Mouse (Mus musculus): Measurements from ENCODE around the gene Baat. TPM values are rescaled to one million over a fixed set of nuclear protein-coding genes. Genes with fewer than 3 reads are reported as not detected.
"Not testable (repeated sequence)": the region's sequence is repeated elsewhere in the genome, so short reads cannot be mapped to it uniquely, and the experiment has no call there.

Gene Baat
- polyA plus RNA-seq, 1 experiment = 5.7 TPM

DNA sequence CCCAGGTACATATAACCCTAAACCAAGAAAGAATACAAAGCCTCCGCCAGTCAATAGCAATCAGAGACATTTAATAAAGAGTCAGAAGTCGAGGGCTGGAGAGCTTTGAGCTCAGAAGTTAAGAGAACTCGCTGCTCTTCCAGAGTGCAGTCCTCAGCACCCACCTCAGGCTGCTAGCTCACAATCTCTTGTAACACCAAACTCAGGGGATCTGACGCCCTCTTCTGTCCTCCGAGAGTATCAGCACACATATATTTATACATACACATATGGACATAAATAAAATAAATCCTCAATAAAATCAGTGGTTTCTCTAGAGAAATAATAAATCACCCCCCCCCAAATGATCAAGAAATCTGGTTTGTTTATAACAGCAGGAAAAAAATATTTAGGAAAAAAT, 13.1 kb upstream of the Baat start:
- 77% methylated on average over 5 of the region's 5 CpGs for WGBS
- Histone ChIP-seq H3K4me1 (ENCODE audit: control insufficient read depth, insufficient read depth, low read length) (peaks cover 16% of the 10 kb centered on the region; the same call in 1 of the 2 replicates), H3K36me3 (ENCODE audit: control insufficient read depth, insufficient read depth, low read length) (no peaks in the 10 kb centered on the region), H3K27ac (ENCODE audit: insufficient read depth, low read depth, low read length) (no peak overlapping the region), H3K4me3 (ENCODE audit: insufficient read depth, low read depth, low read length) (no peak overlapping the region), H3K27me3 (replicated peaks; ENCODE audit: control insufficient read depth, insufficient read depth, low read length) (no peaks in the 10 kb centered on the region)
- TF ChIP-seq CTCF (conservative IDR thresholded peaks at IDR 0.05; ENCODE audit: insufficient read depth, insufficient read length, low read depth, low read length) (peak; percentile 39; the same call in 1 of the 2 replicates), POLR2A (IDR thresholded peaks at IDR 0.05; ENCODE audit: low read depth, low read length) (no peak)
- DNase-seq = no peak

DNA sequence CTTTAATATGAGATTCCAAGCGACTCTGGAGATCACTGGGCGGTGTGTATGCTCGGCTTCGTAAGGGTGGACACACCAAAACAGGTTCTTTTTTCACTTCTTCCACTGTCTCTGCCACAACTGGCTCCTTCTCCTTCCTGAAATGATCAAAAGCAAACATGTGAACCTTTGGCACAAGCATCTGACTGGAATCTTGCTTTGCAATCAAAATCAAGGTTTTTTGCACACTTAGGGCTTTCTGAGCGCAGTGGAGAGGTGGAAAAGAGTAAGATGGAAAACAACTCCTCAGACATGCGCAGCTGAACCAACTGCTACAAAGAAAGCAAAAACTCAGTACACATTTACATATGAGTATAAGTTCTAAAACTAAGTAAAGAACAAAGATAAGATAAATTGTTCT, 8.1 kb upstream of the Baat start:
- TF ChIP-seq POLR2A (IDR thresholded peaks at IDR 0.05; ENCODE audit: low read depth, low read length) = no peak
- TF ChIP-seq CTCF (conservative IDR thresholded peaks at IDR 0.05; ENCODE audit: insufficient read depth, insufficient read length, low read depth, low read length) = no peak
- peaks cover 10% of the 10 kb centered on the region for H3K36me3 ChIP-seq (ENCODE audit: control insufficient read depth, insufficient read depth, low read length)
- peaks cover 17% of the 10 kb centered on the region; the same call in 1 of the 2 replicates for H3K4me1 ChIP-seq (ENCODE audit: control insufficient read depth, insufficient read depth, low read length)
- peak; percentile 64 for DNase-seq
- 82% methylated on average over 6 of the region's 6 CpGs for WGBS
- H3K4me3 ChIP-seq (ENCODE audit: insufficient read depth, low read depth, low read length) = no peak overlapping the region
- no peaks in the 10 kb centered on the region for H3K27me3 ChIP-seq (replicated peaks; ENCODE audit: control insufficient read depth, insufficient read depth, low read length)
- no peak overlapping the region for H3K27ac ChIP-seq (ENCODE audit: insufficient read depth, low read depth, low read length)

DNA sequence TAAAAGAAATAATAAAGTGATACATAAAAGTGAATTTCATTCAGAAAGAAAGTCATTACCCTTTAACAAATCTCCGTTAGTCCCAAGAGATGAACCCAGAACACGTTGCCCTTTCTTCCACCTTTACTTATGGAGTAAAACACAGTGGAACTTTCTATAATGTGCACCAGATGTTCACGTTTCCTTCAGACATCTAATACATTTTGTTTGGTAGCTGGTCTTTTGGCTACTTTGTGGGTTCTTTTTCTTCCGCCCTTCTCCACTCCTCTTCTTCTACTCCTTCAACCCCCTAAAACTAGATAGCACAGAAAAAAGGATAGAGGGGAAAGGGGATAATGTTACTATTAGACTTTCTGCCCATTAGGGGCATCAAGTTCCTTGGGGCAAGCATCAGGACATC, 6.3 kb upstream of the Baat start:
- no peak overlapping the region for H3K4me3 ChIP-seq (ENCODE audit: insufficient read depth, low read depth, low read length)
- H3K27ac ChIP-seq (ENCODE audit: insufficient read depth, low read depth, low read length) = no peak overlapping the region
- WGBS = 92% methylated on average over 4 of the region's 4 CpGs
- H3K27me3 ChIP-seq (replicated peaks; ENCODE audit: control insufficient read depth, insufficient read depth, low read length) = no peaks in the 10 kb centered on the region
- DNase-seq = no peak
- peaks cover 10% of the 10 kb centered on the region for H3K36me3 ChIP-seq (ENCODE audit: control insufficient read depth, insufficient read depth, low read length)
- H3K4me1 ChIP-seq (ENCODE audit: control insufficient read depth, insufficient read depth, low read length) = peaks cover 8% of the 10 kb centered on the region; the same call in 1 of the 2 replicates
- TF ChIP-seq CTCF (conservative IDR thresholded peaks at IDR 0.05; ENCODE audit: insufficient read depth, insufficient read length, low read depth, low read length) = no peak
- no peak for TF ChIP-seq POLR2A (IDR thresholded peaks at IDR 0.05; ENCODE audit: low read depth, low read length)

DNA sequence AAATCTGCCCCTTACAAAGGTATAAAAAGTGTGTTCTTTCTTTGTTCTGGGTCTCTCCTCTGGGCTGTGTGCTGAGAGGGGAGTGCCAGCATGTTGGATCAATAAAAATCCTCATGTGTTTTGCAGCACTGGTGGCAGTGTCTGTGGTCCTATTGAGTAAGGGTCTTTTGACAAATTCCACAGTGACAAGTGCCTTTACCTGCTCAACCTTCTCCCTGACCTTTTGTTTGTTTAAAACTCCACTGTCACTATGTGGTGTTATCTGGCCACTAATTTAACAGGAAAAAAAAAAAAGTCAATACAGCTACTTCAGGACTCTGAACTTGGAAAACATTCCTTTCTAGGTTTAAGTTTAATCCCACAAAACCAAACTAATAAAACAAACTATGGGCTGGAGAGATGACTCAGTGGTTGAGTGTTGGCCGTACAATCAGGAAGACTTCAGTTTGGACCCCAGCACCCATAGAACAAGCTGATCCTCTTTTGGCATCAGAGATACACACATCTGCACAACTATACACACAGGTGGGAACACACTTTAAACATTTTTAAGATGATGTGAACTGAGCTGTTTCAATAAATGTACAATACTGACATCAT, 4.0 kb upstream of the Baat start:
- peak; percentile 54 for DNase-seq
- H3K27me3 ChIP-seq (replicated peaks; ENCODE audit: control insufficient read depth, insufficient read depth, low read length); H3K36me3 ChIP-seq (ENCODE audit: control insufficient read depth, insufficient read depth, low read length); H3K4me3 ChIP-seq (ENCODE audit: insufficient read depth, low read depth, low read length): not testable (repeated sequence)
- WGBS = 72% methylated on average over 1 of the region's 1 CpGs
- H3K4me1 ChIP-seq (ENCODE audit: control insufficient read depth, insufficient read depth, low read length) = peaks cover 12% of the 10 kb centered on the region; the same call in 1 of the 2 replicates
- peak overlapping the region; percentile 86 for H3K27ac ChIP-seq (ENCODE audit: insufficient read depth, low read depth, low read length)

DNA sequence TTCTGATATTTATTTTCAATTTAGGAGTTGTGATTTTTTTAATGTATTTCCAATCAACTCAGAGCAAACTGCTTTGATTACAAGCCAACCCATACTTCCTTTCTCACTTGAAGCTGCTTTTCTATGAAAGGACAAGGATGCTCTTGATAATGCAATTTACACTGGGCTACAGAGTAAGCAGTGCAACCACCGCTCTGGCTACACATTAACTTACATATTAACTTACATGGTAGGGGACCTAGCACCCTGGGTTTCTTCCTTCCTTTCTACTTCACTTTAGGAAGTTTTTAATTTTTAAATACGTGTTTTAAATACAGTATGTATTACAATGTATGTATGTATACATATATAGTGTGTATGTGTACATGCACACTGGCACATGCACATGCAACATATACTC, 2.8 kb upstream of the Baat start:
- Histone ChIP-seq H3K4me3 (ENCODE audit: insufficient read depth, low read depth, low read length) (no peak overlapping the region), H3K27me3 (replicated peaks; ENCODE audit: control insufficient read depth, insufficient read depth, low read length) (no peaks in the 10 kb centered on the region), H3K36me3 (ENCODE audit: control insufficient read depth, insufficient read depth, low read length) (peaks cover 9% of the 10 kb centered on the region), H3K27ac (ENCODE audit: insufficient read depth, low read depth, low read length) (no peak overlapping the region), H3K4me1 (ENCODE audit: control insufficient read depth, insufficient read depth, low read length) (peaks cover 8% of the 10 kb centered on the region; the same call in 1 of the 2 replicates)
- no peak for TF ChIP-seq POLR2A (IDR thresholded peaks at IDR 0.05; ENCODE audit: low read depth, low read length)
- no peak for TF ChIP-seq CTCF (conservative IDR thresholded peaks at IDR 0.05; ENCODE audit: insufficient read depth, insufficient read length, low read depth, low read length)
- 60% methylated on average over 2 of the region's 2 CpGs for WGBS
- DNase-seq = peak; percentile 57

DNA sequence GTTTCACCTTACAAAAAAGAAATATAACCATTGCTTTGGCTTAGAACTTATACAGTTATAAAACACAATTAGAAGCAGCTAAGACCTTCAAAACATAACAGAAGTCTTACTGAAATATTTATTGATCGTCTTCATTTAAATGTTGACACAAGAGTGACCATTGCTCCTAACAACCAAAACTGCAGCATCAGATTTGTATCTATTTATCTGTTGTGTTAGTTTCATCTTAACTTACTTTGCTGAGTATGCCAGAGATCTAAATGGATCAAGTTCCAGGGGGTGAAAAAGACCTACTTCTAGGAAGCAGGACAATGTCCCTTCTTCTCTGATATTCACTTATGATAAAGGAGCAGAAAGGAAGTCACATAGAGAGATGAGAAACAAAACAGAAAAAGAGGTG, 2.8 kb downstream of the Baat start:
- Histone ChIP-seq H3K4me3 (ENCODE audit: insufficient read depth, low read depth, low read length) (no peak overlapping the region), H3K36me3 (ENCODE audit: control insufficient read depth, insufficient read depth, low read length) (no peaks in the 10 kb centered on the region), H3K27me3 (replicated peaks; ENCODE audit: control insufficient read depth, insufficient read depth, low read length) (no peaks in the 10 kb centered on the region), H3K27ac (ENCODE audit: insufficient read depth, low read depth, low read length) (no peak overlapping the region), H3K4me1 (ENCODE audit: control insufficient read depth, insufficient read depth, low read length) (peaks cover 4% of the 10 kb centered on the region; the same call in 1 of the 2 replicates)
- DNase-seq = no peak
- 87% methylated on average over 1 of the region's 1 CpGs for WGBS
- no peak for TF ChIP-seq CTCF (conservative IDR thresholded peaks at IDR 0.05; ENCODE audit: insufficient read depth, insufficient read length, low read depth, low read length)
- no peak for TF ChIP-seq POLR2A (IDR thresholded peaks at IDR 0.05; ENCODE audit: low read depth, low read length)

DNA sequence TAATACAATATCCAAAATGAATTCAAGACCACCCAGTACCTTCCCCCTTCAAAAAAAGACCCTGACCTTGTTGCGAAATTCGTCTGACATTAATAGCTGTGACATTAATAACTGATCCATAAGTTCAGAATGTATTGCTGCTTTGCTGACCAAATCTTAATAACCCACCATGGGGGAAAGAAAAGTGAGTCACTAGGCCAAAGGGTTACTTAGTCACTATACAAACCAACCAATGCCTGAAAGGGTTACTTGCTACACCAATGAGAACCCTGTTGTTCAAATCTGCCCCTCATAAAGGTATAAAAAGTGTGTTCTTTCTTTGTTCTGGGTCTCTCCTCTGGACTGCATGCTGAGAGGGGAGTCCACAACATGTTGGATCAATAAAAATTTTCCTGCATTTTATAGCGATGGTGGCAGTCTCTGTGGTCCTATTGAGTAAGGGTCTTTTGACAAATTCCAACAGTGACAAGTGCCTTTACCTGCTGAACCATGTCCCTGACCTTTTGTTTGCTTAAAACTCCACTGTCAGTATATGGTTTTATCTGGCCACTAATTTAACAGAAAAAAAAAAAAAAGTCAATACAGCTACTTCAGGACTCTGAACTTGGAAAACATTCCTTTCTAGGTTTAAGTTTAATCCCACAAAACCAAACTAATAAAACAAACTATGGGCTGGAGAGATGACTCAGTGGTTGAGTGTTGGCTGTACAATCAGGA, 20.3 kb downstream of the Baat start:
- not testable (repeated sequence) for H3K4me1 ChIP-seq (ENCODE audit: control insufficient read depth, insufficient read depth, low read length); H3K27me3 ChIP-seq (replicated peaks; ENCODE audit: control insufficient read depth, insufficient read depth, low read length); H3K4me3 ChIP-seq (ENCODE audit: insufficient read depth, low read depth, low read length); H3K36me3 ChIP-seq (ENCODE audit: control insufficient read depth, insufficient read depth, low read length)
- 65% methylated on average over 3 of the region's 3 CpGs for WGBS
- peak; percentile 38 for DNase-seq
- H3K27ac ChIP-seq (ENCODE audit: insufficient read depth, low read depth, low read length) = peak overlapping the region; percentile 97
